Mouse (Mus musculus) ovary, postnatal 36 days (tissue): ENCODE results near the gene Armc6.
A peak's percentile ranks its signal among the peaks of the same experiment; 100 is the strongest.
"Not testable (repeated sequence)": the region's sequence is repeated elsewhere in the genome, so short reads cannot be mapped to it uniquely, and the experiment has no call there.

Source experiments
- DNase-seq: peaks from one replicate; pipeline ENCODE4 v3.0.0; 2022; ENCODE audit warnings: low spot score, mixed read lengths

Gene Armc6

GRCm38 (mm10) chr8:70230837-70231236, 3.4 kb downstream of the Armc6 start:
- no peak for DNase-seq

- DNase-seq, result no peak
Observed at GRCm38 (mm10) chr8:70227997-70228396, 6.3 kb downstream of the Armc6 start.

GRCm38 (mm10) chr8:70223341-70223740, 10.9 kb downstream of the Armc6 start:
- DNase-seq, result peak; percentile 69

GRCm38 (mm10) chr8:70222041-70222440, 12.2 kb downstream of the Armc6 start:
- DNase-seq, result no peak

GRCm38 (mm10) chr8:70220911-70221310, 13.4 kb downstream of the Armc6 start:
- DNase-seq, result no peak

GRCm38 (mm10) chr8:70220236-70220840, 13.9 kb downstream of the Armc6 start:
- DNase-seq, result peak; percentile 76

- peak; percentile 80 for DNase-seq
Observed at GRCm38 (mm10) chr8:70219107-70219684, 15.1 kb downstream of the Armc6 start.

GRCm38 (mm10) chr8:70217441-70217840, 16.8 kb downstream of the Armc6 start:
- DNase-seq, result no peak

- peak; percentile 72 for DNase-seq
Observed at GRCm38 (mm10) chr8:70216566-70216965, 17.7 kb downstream of the Armc6 start.

GRCm38 (mm10) chr8:70216161-70216560, 18.1 kb downstream of the Armc6 start:
- not testable (repeated sequence) for DNase-seq

GRCm38 (mm10) chr8:70215092-70215491, 19.2 kb downstream of the Armc6 start:
- no peak for DNase-seq

- DNase-seq, result no peak
Observed at GRCm38 (mm10) chr8:70214411-70214810, 19.9 kb downstream of the Armc6 start.

- peak; percentile 96 for DNase-seq
Observed at GRCm38 (mm10) chr8:70212112-70213055, 21.9 kb downstream of the Armc6 start, which contains the start of gene Slc25a42. Gene Slc25a42 (minus strand): TSS chr8:70212305.

- no peak for DNase-seq
Observed at GRCm38 (mm10) chr8:70211726-70212111, 22.5 kb downstream of the Armc6 start.

- DNase-seq, result no peak
Observed at GRCm38 (mm10) chr8:70211275-70211674, 23.0 kb downstream of the Armc6 start.

GRCm38 (mm10) chr8:70210538-70210937, 23.7 kb downstream of the Armc6 start:
- DNase-seq, result peak; percentile 13

- DNase-seq, result no peak
Observed at GRCm38 (mm10) chr8:70208130-70208529, 26.1 kb downstream of the Armc6 start.

GRCm38 (mm10) chr8:70204757-70205156, 29.5 kb downstream of the Armc6 start:
- DNase-seq, result no peak

- DNase-seq, result peak; percentile 3
Observed at GRCm38 (mm10) chr8:70203072-70203471, 31.2 kb downstream of the Armc6 start.

GRCm38 (mm10) chr8:70201417-70201816, 32.8 kb downstream of the Armc6 start:
- no peak for DNase-seq

- peak; percentile 26 for DNase-seq
Observed at GRCm38 (mm10) chr8:70200098-70200681, 34.1 kb downstream of the Armc6 start.

- DNase-seq, result no peak
Observed at GRCm38 (mm10) chr8:70197603-70198002, 36.7 kb downstream of the Armc6 start.
